Mouse (Mus musculus) erythroblast, embryonic 14.5 days (primary cell): Measurements from ENCODE around the gene Mfsd7a.

Experiments
- GATA1 ChIP-seq: IDR thresholded peaks from 2 replicates; pipeline ENCODE4 v1.6.1; 2012; ENCODE audit warnings: low read length, inconsistent platforms, mixed read lengths
- TAL1 ChIP-seq: IDR thresholded peaks from 3 replicates; pipeline ENCODE4 v1.6.1; 2012; ENCODE audit warnings: low read length, inconsistent platforms, mixed read lengths

GRCm38 (mm10) chr5:108403453-108403852, 45.2 kb downstream of the Mfsd7a start:
- TF ChIP-seq TAL1 (no peak), GATA1 (no peak)
